Mouse (Mus musculus): ENCODE data around the gene Zfp708. TPM values are rescaled to one million over a fixed set of nuclear protein-coding genes. Genes with fewer than 3 reads are reported as not detected.
A peak's percentile ranks its signal among the peaks of the same experiment; 100 is the strongest.
"Not testable (repeated sequence)": the region's sequence is repeated elsewhere in the genome, so short reads cannot be mapped to it uniquely, and the experiment has no call there.

Zfp708 gene
- 5.5 and 5.6 TPM in 2 replicates for polyA plus RNA-seq (2012; rRNA removed)

DNA sequence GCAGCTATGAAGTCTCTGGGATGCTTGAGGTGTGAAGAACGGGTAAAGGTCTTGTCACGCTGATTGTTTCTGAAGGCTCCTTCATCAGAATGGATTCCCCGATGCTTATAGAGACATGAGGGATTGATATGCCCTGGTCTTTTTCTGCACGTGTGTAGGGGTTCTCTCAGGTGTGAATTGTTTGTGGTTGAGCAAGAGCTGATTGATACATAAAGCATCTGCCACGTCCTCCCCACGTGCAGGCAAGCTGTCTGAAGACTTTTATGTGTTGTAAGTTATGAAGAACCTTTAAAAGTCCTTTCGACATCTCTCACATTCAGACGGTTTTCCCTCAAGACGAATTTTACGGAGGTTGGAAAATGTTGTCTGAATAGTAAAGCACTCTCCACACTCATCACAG is at the start of gene Zfp708:
Zfp708 (minus strand) TSS at position 101 of the 400 bp plus-strand sequence.
- no peak for TF ChIP-seq POLR2A (IDR thresholded peaks at IDR 0.05; ENCODE audit: borderline replicate concordance, extremely low read depth, insufficient read depth, insufficient read length, poor library complexity, severe bottlenecking)
- no peak for DNase-seq (ENCODE audit: low read depth)

DNA sequence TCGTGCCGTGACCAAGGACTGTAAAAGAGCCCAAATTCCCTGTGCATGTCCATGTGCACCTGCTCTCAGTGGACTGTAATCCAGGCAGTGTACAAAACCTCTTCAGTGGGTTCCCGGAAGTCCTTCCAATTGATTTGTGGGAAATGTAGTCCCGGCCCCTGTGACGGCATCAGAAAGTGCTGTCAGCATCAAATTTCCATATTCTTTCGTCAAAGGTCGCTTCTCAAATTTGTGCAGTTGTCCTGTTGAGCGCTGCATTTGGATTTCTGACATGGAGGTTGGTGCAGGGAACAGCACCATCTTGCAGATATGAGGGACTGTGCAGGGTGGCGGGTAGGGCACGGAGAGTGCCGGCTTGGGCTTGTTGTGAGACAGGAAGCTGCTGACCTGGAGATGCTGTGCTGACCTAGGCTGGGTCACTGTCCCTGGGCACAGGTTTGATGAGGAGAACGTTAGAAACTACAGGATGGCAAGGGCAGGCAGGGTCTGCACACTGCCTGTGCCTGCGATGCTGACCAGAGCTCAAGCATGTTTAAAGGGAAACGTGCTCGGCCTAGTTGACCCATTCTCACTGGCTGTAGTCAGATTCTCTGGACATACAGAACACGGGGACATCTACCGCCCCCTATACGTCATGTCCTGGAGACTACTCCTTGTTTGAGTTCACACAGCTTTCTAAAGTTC is 30.4 kb upstream of the Zfp708 start:
- TF ChIP-seq CTCF (IDR thresholded peaks at IDR 0.05; ENCODE audit: borderline replicate concordance, extremely low read depth, insufficient read depth, insufficient read length): peak; percentile 12; the same call in 1 of the 2 replicates
- TF ChIP-seq POLR2A (IDR thresholded peaks at IDR 0.05; ENCODE audit: borderline replicate concordance, extremely low read depth, insufficient read depth, insufficient read length, poor library complexity, severe bottlenecking): no peak; the same call in 1 of the 2 replicates
- peak; percentile 97 for DNase-seq (ENCODE audit: low read depth)

DNA sequence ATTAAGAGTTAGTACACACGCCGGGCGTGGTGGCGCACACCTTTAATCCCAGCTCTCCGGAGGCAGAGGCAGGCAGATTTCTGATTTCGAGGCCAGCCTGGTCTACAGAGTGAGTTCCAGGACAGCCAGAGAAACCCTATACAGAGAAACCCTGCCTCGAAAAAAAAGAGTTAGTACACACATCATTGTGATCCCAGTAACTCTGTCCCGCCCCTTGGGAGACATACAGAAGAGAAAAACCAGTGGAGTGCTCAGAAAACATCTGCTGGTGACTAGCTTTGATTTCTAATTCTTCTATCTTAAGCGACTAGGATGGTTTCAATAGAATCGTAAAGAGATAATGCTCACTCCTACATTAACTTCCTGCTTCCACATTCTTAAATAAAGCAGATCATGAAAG is 29.7 kb upstream of the Zfp708 start:
- not testable (repeated sequence) for DNase-seq (ENCODE audit: low read depth)

DNA sequence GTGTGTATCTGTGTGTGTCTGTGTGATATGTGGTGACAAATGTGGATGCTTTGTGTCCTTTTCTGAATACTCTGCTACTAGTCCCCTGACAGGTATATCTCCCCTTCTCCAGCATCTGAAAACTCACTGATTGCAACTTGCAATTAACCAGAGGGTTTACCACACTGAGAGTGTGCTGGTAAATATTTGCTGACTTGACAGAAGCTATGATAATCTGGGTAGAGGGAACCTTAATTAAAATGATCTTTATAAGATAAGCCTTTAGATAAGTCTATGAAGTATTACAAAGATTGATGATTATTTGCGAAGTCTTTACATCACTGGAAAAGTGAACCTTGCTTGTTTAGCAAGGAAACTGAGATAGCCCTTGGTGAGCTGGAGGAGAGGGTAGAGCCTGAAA is 26.7 kb upstream of the Zfp708 start:
- TF ChIP-seq CTCF (IDR thresholded peaks at IDR 0.05; ENCODE audit: borderline replicate concordance, extremely low read depth, insufficient read depth, insufficient read length) (no peak), POLR2A (IDR thresholded peaks at IDR 0.05; ENCODE audit: borderline replicate concordance, extremely low read depth, insufficient read depth, insufficient read length, poor library complexity, severe bottlenecking) (no peak)
- DNase-seq (ENCODE audit: low read depth): no peak

DNA sequence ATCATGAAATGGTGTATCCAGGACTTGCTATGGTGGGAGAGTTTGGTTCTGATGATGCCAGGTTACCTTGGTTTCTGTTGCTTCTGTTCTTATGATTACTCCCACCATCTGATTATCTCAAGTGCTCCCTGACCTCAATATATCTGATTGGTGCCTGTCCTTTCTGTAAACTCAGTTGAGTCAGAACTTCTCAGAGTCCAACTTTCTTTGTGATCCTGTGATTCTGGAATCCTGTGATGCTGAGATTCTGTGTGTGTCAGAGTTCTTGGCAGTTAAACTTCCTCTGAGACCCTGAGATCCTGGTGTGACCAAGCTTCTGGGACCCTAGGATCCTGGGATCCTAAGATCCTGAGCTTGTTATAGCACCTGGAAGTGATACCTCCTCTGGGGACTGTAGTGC is 23.6 kb upstream of the Zfp708 start, which contains the start of gene Zfp759:
Zfp759 (plus strand) TSS at position 301 of the 400 bp plus-strand sequence.
- not testable (repeated sequence) for DNase-seq (ENCODE audit: low read depth)

DNA sequence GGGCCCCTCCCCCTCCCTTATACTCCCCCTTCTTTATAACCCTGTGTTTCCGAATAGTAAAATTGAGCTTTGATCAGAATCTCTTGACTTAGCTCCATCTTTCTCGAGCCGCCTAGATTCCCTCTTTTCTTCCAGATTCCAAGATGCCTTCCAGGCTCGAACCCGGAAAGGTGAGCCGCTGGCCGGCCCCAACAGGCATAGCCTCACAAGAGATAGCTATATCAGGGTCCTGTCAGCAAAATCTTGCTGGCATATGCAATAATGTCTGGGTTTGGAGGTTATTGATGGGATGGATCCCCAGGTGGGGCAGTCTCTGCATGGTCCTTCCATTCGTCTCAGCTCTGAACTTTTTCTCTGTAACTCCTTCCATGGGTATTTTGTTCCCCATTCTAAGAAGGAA is 18.4 kb upstream of the Zfp708 start, which contains the start of gene Rslcan18:
Rslcan18 (minus strand) TSS at position 101 of the 400 bp plus-strand sequence.
- not testable (repeated sequence) for DNase-seq (ENCODE audit: low read depth)

DNA sequence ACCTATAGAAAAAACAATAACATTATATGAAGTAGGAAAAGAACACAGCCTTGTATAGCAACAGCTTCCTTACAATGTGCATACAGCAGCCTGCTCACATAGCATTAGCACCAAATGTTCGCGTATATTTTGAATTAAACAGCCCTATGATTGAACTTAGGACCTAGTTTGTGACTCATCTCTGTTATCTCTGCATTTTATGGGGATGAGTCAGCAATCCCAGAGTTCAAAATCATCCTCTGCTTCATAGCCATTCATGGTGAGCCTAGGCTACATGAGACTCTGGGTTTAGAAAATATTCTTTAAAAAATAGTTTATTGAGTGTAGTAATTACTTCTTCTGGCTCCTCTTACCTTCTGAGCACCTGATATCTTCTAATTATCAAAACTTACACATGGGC is 15.5 kb upstream of the Zfp708 start:
- DNase-seq (ENCODE audit: low read depth): no peak
- no peak for TF ChIP-seq POLR2A (IDR thresholded peaks at IDR 0.05; ENCODE audit: borderline replicate concordance, extremely low read depth, insufficient read depth, insufficient read length, poor library complexity, severe bottlenecking)
- no peak for TF ChIP-seq CTCF (IDR thresholded peaks at IDR 0.05; ENCODE audit: borderline replicate concordance, extremely low read depth, insufficient read depth, insufficient read length)

DNA sequence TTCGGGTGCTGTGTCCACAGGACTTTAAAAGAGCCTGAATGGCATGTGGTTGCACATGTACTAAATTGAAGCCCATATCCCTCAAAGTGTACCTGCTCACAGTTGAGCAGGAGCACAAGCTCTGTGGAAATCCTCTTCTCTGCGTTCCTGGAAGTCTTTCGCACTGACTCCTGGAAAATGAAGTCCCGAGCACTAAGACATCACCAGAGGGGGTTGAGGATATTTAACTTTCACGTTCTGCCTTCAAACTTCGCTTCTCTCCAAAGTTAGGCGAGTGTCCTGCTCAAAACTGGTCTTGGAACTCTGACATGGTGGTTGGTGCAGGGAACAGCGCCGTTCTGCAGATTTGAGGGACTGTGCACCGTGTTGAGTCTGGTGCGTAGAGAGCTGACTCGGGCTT is 14.3 kb upstream of the Zfp708 start:
- DNase-seq (ENCODE audit: low read depth): no peak
- no peak for TF ChIP-seq POLR2A (IDR thresholded peaks at IDR 0.05; ENCODE audit: borderline replicate concordance, extremely low read depth, insufficient read depth, insufficient read length, poor library complexity, severe bottlenecking)
- no peak for TF ChIP-seq CTCF (IDR thresholded peaks at IDR 0.05; ENCODE audit: borderline replicate concordance, extremely low read depth, insufficient read depth, insufficient read length)

DNA sequence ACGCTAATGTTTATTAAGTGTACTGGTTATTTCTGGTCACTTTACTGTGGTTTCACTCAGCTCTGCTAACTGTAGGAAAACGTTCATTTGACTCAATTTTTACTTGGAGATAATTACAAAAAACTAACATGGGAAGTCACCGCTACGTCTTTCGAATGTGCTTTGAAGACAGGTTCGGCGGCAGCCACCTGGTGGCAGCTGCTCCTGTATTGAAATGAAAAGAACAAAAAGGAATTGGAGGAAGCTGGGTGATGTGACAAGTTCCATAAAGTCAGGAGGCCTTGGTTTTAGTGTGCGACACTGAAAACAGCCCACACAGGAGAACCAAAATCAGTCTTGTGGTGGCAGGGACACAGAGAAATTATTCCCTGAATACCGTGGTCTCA is 11.0 kb upstream of the Zfp708 start:
- TF ChIP-seq POLR2A (IDR thresholded peaks at IDR 0.05; ENCODE audit: borderline replicate concordance, extremely low read depth, insufficient read depth, insufficient read length, poor library complexity, severe bottlenecking) (no peak), CTCF (IDR thresholded peaks at IDR 0.05; ENCODE audit: borderline replicate concordance, extremely low read depth, insufficient read depth, insufficient read length) (peak; percentile 57; the same call in 1 of the 2 replicates)
- DNase-seq (ENCODE audit: low read depth): no peak

DNA sequence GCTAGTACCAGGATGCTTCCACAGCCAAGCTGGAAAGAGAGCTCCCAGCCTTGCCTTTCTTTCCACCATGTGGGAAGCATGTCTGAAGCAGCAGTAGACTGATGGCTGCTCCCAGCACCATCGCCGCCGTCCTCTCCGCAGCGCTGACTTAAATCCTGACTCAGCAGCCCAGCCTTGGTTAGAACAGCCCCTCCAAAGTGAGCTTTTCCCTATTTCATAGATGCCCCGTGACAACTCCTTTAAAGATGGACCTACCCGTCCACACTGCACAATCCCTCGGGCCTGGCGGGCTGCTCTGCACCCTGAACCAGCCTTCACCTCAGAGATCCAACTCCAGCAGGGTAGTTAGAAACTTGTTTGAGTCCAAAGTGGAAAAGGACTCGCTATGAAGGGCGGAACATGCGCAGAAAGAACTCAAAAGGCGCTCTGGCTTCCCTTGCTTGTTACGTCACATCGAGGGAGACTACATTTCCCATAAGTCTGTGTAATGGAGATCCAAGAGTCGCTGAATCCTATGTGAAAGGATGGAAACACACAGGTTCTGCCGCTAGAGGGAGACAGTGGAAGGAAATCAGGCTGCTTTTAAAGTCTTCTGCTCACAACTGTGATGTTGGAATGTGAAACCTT is 10.5 kb upstream of the Zfp708 start, which contains the start of gene Gm28557:
Gm28557 (minus strand) TSS at position 411 of the 627 bp plus-strand sequence.
- DNase-seq (ENCODE audit: low read depth): peak; percentile 99
- no peak for TF ChIP-seq POLR2A (IDR thresholded peaks at IDR 0.05; ENCODE audit: borderline replicate concordance, extremely low read depth, insufficient read depth, insufficient read length, poor library complexity, severe bottlenecking)
- peak; percentile 79; the same call in 1 of the 2 replicates for TF ChIP-seq CTCF (IDR thresholded peaks at IDR 0.05; ENCODE audit: borderline replicate concordance, extremely low read depth, insufficient read depth, insufficient read length)

DNA sequence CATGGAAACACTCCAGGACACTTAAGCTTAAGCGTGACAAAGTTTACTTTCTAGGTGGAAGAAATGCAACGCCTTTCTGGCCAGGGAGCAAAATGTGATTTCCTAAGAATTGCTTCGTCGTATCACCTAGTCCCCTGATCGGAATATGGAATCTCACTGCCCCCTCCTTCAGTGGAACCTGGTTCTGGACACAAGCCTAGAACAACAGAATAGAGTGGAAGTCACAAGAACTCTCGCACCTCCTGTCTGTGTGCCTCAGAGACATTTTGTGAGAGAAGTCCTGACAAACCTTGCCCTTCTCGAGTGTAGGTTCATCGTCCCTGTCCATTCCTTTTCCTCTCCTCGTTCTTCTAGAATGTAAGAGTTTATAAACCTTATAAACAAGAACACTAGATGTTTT is 9.9 kb upstream of the Zfp708 start:
- no peak for DNase-seq (ENCODE audit: low read depth)
- TF ChIP-seq CTCF (IDR thresholded peaks at IDR 0.05; ENCODE audit: borderline replicate concordance, extremely low read depth, insufficient read depth, insufficient read length) (no peak), POLR2A (IDR thresholded peaks at IDR 0.05; ENCODE audit: borderline replicate concordance, extremely low read depth, insufficient read depth, insufficient read length, poor library complexity, severe bottlenecking) (no peak)

DNA sequence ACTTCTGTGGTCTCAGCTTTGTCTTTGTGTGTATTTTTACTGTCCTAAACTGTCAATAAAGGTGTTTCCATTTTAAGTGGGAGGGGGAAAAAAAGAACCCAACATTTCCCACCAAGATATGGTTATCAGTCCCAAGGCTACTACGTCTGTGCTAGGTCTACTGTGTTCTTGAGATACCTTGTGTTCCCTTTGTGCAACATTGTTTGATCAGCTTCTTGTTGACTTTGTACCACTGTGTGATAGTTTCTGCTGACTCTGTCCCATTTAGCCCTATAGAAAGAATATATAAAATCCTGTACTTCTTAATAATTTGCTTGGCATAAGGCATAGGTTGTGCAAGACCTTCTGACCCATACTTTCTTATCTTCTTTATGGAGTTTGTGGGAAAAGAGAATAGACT is 7.6 kb downstream of the Zfp708 start:
- DNase-seq (ENCODE audit: low read depth): no peak
- TF ChIP-seq CTCF (IDR thresholded peaks at IDR 0.05; ENCODE audit: borderline replicate concordance, extremely low read depth, insufficient read depth, insufficient read length) (no peak), POLR2A (IDR thresholded peaks at IDR 0.05; ENCODE audit: borderline replicate concordance, extremely low read depth, insufficient read depth, insufficient read length, poor library complexity, severe bottlenecking) (no peak)

Data from brain, embryonic 14.5 days (tissue).